Mouse (Mus musculus): ENCODE data around the gene Ganab. TPM values are rescaled to one million over a fixed set of nuclear protein-coding genes. Genes with fewer than 3 reads are reported as not detected.
"Not testable (repeated sequence)": the region's sequence is repeated elsewhere in the genome, so short reads cannot be mapped to it uniquely, and the experiment has no call there.

Ganab gene
- polyA plus RNA-seq, 1 experiment from 2014 or later: 74.6 TPM

DNA sequence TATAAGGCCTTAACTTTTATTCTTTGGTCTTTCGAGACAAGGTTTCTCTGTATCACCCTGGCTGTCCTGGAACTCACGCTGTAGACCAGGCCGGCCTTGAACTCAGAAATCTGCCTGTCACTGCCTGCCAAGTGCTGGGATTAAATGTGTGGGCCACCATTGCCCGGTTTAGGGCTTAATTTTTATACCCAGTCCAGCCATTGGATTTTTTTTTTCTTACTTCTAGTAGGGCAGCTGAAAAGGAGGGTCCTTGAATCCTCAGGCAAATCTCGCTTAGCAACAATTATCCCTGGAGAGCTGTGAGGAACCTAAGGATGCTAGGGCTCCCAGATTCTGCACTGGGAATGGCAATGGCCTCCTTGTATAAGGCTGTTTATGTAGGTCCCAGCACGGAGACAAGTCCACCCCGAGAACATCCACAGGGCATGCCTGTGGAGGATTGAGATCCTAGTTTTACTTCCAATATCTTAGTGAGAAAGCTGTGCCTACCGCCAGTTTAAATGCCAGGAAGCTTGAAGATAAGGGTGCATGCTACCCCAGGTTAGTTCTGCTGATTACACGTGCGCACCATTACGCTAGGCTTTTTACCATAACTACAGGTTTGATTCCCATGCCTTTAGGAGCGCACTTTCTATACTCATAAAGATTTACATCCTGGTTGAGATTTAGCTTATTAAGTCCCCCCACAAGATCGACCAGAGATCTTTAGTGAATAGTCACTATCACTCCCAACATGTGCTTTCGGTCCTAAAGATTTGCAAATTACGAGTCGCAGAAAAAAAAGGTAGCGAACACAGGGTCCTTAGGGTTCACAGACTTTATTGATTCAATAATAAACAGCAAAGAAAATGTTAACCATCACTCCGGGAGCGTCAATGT is 10.0 kb upstream of the Ganab start:
- no peaks in the 10 kb centered on the region for H3K9me3 ChIP-seq (replicated peaks; ENCODE audit: low read length)
- DNase-seq (ENCODE audit: low spot score) (peak; percentile 9), ATAC-seq (replicated peaks; ENCODE audit: low FRiP score, low read depth) (no peak)
- peak overlapping the region; percentile 72 for H3K4me2 ChIP-seq (ENCODE audit: low read length)
- 15% methylated on average over 19 of the region's 19 CpGs for WGBS
- H3K27me3 ChIP-seq (ENCODE audit: insufficient read depth, low read length): no peaks in the 10 kb centered on the region
- H3K36me3 ChIP-seq (ENCODE audit: insufficient read depth, low read length): no peaks in the 10 kb centered on the region
- TF ChIP-seq CTCF (IDR thresholded peaks at IDR 0.05; ENCODE audit: low read depth): no peak
- peak overlapping the region; percentile 70 for H3K4me3 ChIP-seq (replicated peaks; ENCODE audit: low read depth, low read length)
- peak overlapping the region; percentile 91; the same call in 1 of the 2 replicates for H3K27ac ChIP-seq
- H3K9ac ChIP-seq (ENCODE audit: low read depth, low read length): peak overlapping the region; percentile 75
- H3K4me1 ChIP-seq (replicated peaks; ENCODE audit: insufficient read depth, low read length): 0 out of 2 replicates have a peak, but pooled peaks cover 5% of the 10 kb centered on the region

GRCm38 (mm10) chr19:8888511-8889385 is 9.1 kb upstream of the Ganab start, which contains the start of the genes 1810009A15Rik and Gm49416:
Gene 1810009A15Rik (plus strand): TSS chr19:8888853.
Gene Gm49416 (plus strand): TSS chr19:8888926.
- peak within 1 kb of the TSS; percentile 72 for H3K4me2 ChIP-seq (ENCODE audit: low read length)
- peak within 1 kb of the TSS; percentile 70 for H3K4me3 ChIP-seq (replicated peaks; ENCODE audit: low read depth, low read length)
- under 1% methylated on average over 58 of the region's 58 CpGs for WGBS
- H3K36me3 ChIP-seq (ENCODE audit: insufficient read depth, low read length): no peaks in the 10 kb centered on the region
- H3K4me1 ChIP-seq (replicated peaks; ENCODE audit: insufficient read depth, low read length): 0 out of 2 replicates have a peak, but pooled peaks cover 5% of the 10 kb centered on the region
- no peaks in the 10 kb centered on the region for H3K27me3 ChIP-seq (ENCODE audit: insufficient read depth, low read length)
- DNase-seq (ENCODE audit: low spot score) (peak; percentile 99), ATAC-seq (replicated peaks; ENCODE audit: low FRiP score, low read depth) (peak; percentile 96)
- no peak for TF ChIP-seq CTCF (IDR thresholded peaks at IDR 0.05; ENCODE audit: low read depth)
- peak within 1 kb of the TSS; percentile 91 for H3K27ac ChIP-seq
- H3K9me3 ChIP-seq (replicated peaks; ENCODE audit: low read length): no peaks in the 10 kb centered on the region
- peak within 1 kb of the TSS; percentile 75 for H3K9ac ChIP-seq (ENCODE audit: low read depth, low read length)

DNA sequence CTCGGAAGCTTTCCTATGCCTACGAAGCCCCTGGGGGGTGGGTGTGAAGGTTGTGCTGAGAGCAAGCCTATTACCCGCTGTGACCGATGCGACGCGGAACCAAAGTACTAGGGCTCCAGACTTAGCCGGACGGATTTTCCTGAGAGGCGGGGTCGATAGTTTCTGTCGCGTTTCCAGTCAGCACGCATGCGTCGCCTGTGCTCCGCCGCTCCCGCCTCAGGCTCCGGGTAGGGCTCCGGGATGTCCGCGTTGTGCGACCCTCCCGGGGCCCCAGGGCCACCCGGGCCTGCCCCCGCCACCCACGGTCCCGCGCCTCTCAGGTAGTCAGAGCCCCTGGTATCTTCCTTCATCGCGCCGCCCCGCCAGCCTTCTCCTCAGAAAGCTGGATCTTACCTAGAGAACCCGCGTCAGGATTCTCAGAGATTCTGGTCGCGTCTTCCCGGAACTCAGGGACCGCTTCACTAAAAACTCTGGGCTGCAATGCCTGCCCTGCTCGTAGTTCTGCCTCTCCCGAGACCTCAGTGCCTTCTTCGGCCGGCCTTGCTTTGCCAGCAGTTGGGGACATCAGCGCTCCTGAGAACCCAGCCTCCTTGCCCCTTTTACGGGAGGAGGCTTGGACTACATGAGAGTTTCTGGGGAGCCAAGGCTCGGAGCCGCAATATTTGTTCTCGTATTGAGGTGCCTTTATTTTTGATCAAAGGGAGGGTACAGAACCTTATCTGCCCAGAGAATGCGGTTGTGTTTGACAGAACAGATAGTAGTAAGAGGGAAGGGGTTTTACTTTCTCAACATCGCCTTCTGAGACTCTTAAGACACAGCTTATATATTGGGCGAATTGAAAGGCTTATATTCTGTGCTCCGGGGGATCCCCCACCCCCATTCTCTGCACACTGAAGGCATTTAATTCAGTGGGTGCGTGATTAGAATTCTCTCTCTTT is 4.8 kb upstream of the Ganab start, which contains the start of gene Ints5:
TSS of gene Ints5 (plus strand) at position 177 of the 938 bp plus-strand sequence.
- Histone ChIP-seq H3K4me3 (replicated peaks; ENCODE audit: low read depth, low read length) (peak within 1 kb of the TSS; percentile 77), H3K36me3 (ENCODE audit: insufficient read depth, low read length) (0 out of 2 replicates have a peak, but pooled peaks cover 3% of the 10 kb centered on the region), H3K27ac (peak within 1 kb of the TSS; percentile 88), H3K9me3 (replicated peaks; ENCODE audit: low read length) (no peaks in the 10 kb centered on the region), H3K4me2 (ENCODE audit: low read length) (peak within 1 kb of the TSS; percentile 88), H3K4me1 (replicated peaks; ENCODE audit: insufficient read depth, low read length) (peaks cover 7% of the 10 kb centered on the region; the same call in 1 of the 2 replicates), H3K9ac (ENCODE audit: low read depth, low read length) (peak within 1 kb of the TSS; percentile 88), H3K27me3 (ENCODE audit: insufficient read depth, low read length) (no peaks in the 10 kb centered on the region)
- TF ChIP-seq CTCF (IDR thresholded peaks at IDR 0.05; ENCODE audit: low read depth): no peak
- WGBS: 3% methylated on average over 54 of the region's 54 CpGs
- DNase-seq (ENCODE audit: low spot score) (peak; percentile 94), ATAC-seq (replicated peaks; ENCODE audit: low FRiP score, low read depth) (peak; percentile 34; the same call in 1 of the 2 replicates)

GRCm38 (mm10) chr19:8895397-8895960 is 2.4 kb upstream of the Ganab start:
- Histone ChIP-seq H3K4me2 (ENCODE audit: low read length) (no peak overlapping the region), H3K27ac (no peak overlapping the region), H3K9ac (ENCODE audit: low read depth, low read length) (0 out of 2 replicates have a peak overlapping the region, but pooled peaks have one; percentile 2), H3K27me3 (ENCODE audit: insufficient read depth, low read length) (no peaks in the 10 kb centered on the region), H3K4me3 (replicated peaks; ENCODE audit: low read depth, low read length) (no peak overlapping the region), H3K4me1 (replicated peaks; ENCODE audit: insufficient read depth, low read length) (peaks cover 16% of the 10 kb centered on the region), H3K36me3 (ENCODE audit: insufficient read depth, low read length) (0 out of 2 replicates have a peak, but pooled peaks cover 3% of the 10 kb centered on the region), H3K9me3 (replicated peaks; ENCODE audit: low read length) (no peaks in the 10 kb centered on the region)
- 92% methylated on average over 9 of the region's 9 CpGs for WGBS
- ATAC-seq (replicated peaks; ENCODE audit: low FRiP score, low read depth) (no peak), DNase-seq (ENCODE audit: low spot score) (no peak)
- no peak for TF ChIP-seq CTCF (IDR thresholded peaks at IDR 0.05; ENCODE audit: low read depth)

DNA sequence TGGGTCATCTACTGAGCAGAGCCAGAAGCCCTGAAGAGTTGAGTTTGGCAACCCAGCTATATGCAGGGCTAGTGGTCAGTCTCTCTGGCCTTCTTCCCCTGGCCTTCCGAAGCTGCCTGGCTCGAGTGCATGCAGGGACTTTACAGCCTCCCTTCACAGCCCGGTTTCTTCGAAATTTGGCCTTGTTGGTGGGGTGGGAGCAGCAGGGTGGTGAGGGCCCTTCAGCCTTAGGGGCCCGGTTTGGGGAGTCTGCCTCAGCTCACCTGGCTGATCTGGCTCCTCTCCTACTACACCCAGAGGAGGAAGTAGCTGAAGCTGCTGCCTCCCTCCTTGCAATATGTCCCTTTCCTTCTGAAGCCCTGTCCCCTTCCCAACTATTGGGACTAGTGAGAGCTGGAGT is 1.6 kb upstream of the Ganab start:
- not testable (repeated sequence) for H3K27me3 ChIP-seq (ENCODE audit: insufficient read depth, low read length); H3K9me3 ChIP-seq (replicated peaks; ENCODE audit: low read length); ATAC-seq (replicated peaks; ENCODE audit: low FRiP score, low read depth); H3K27ac ChIP-seq; H3K36me3 ChIP-seq (ENCODE audit: insufficient read depth, low read length); H3K9ac ChIP-seq (ENCODE audit: low read depth, low read length); DNase-seq (ENCODE audit: low spot score); H3K4me2 ChIP-seq (ENCODE audit: low read length); H3K4me3 ChIP-seq (replicated peaks; ENCODE audit: low read depth, low read length)
- WGBS: 90% methylated on average over 5 of the region's 5 CpGs
- H3K4me1 ChIP-seq (replicated peaks; ENCODE audit: insufficient read depth, low read length): peaks cover 16% of the 10 kb centered on the region

- peak overlapping the region; percentile 85 for H3K4me3 ChIP-seq (replicated peaks; ENCODE audit: low read depth, low read length)
- H3K4me1 ChIP-seq (replicated peaks; ENCODE audit: insufficient read depth, low read length): peaks cover 16% of the 10 kb centered on the region
- H3K9ac ChIP-seq (ENCODE audit: low read depth, low read length): peak overlapping the region; percentile 95
- H3K36me3 ChIP-seq (ENCODE audit: insufficient read depth, low read length); H3K9me3 ChIP-seq (replicated peaks; ENCODE audit: low read length); H3K27me3 ChIP-seq (ENCODE audit: insufficient read depth, low read length): not testable (repeated sequence)
- H3K27ac ChIP-seq: peak overlapping the region; percentile 83
- peak; percentile 57 for ATAC-seq (replicated peaks; ENCODE audit: low FRiP score, low read depth)
- H3K4me2 ChIP-seq (ENCODE audit: low read length): peak overlapping the region; percentile 87
- DNase-seq (ENCODE audit: low spot score): peak; percentile 31
- 21% methylated on average over 21 of the region's 21 CpGs for WGBS
Observed at GRCm38 (mm10) chr19:8897211-8897864, 533 bp upstream of the Ganab start.

All from kidney, postnatal 0 days (tissue).